9 mouse cellular contexts compared by ENCODE assay signal in genomic region chr13:48544391-48544790, GRCm38 (mm10). TPM values are rescaled to one million over a fixed set of nuclear protein-coding genes. Genes with fewer than 3 reads are reported as not detected.
A peak's percentile ranks its signal among the peaks of the same experiment; 100 is the strongest.
DNase-seq lines count a peak whose midpoint lies in the region; ATAC-seq lines count a peak whose summit lies in the region.
"Had no signal": no experiment of that assay in that cellular context is flagged by ENCODE, and none has a peak within 500 bp of the region (broad histone marks: within the 10 kb centered on the region; RNA-seq: fewer than 3 reads in every experiment).

No protein-coding gene starts in this region.

- no peaks in the 10 kb centered on the region for H3K36me3 ChIP-seq in lung, embryonic 16.5 days (ENCODE audit: control insufficient read depth, insufficient read depth, low read length)
- no peaks in the 10 kb centered on the region for H3K36me3 ChIP-seq in forebrain, embryonic 14.5 days (ENCODE audit: control insufficient read depth, insufficient read depth, low read length)
- H3K36me3 ChIP-seq in limb, embryonic 15.5 days: no peaks in the 10 kb centered on the region
- H3K36me3 ChIP-seq in stomach, embryonic 16.5 days (ENCODE audit: control insufficient read depth, insufficient read depth, low read length): no peaks in the 10 kb centered on the region

- peak overlapping the region; percentile 75 for H3K4me2 ChIP-seq in lung, embryonic 16.5 days (ENCODE audit: low read depth, low read length)
- H3K4me2 ChIP-seq in forebrain, embryonic 14.5 days (ENCODE audit: low read length): peak overlapping the region; percentile 76
- H3K4me2 ChIP-seq in limb, embryonic 15.5 days: peak overlapping the region; percentile 52
- peak overlapping the region; percentile 64 for H3K4me2 ChIP-seq in stomach, embryonic 16.5 days (ENCODE audit: low read depth, low read length)

- H3K9me3 ChIP-seq in lung, embryonic 16.5 days (ENCODE audit: control insufficient read depth, low read length): no peaks in the 10 kb centered on the region
- no peaks in the 10 kb centered on the region for H3K9me3 ChIP-seq in forebrain, embryonic 14.5 days (replicated peaks; ENCODE audit: control insufficient read depth, low read length)
- H3K9me3 ChIP-seq in limb, embryonic 15.5 days: no peaks in the 10 kb centered on the region
- no peaks in the 10 kb centered on the region for H3K9me3 ChIP-seq in stomach, embryonic 16.5 days (replicated peaks; ENCODE audit: control insufficient read depth, low read length)

- no peak overlapping the region for H3K9ac ChIP-seq in lung, embryonic 16.5 days (ENCODE audit: low read length)
- no peak overlapping the region for H3K9ac ChIP-seq in forebrain, embryonic 14.5 days (ENCODE audit: low read length)
- no peak overlapping the region for H3K9ac ChIP-seq in limb, embryonic 15.5 days
- no peak overlapping the region for H3K9ac ChIP-seq in stomach, embryonic 16.5 days (ENCODE audit: low read length)

- H3K27ac ChIP-seq in lung, embryonic 16.5 days (ENCODE audit: low read length): no peak overlapping the region
- H3K27ac ChIP-seq in forebrain, embryonic 14.5 days (ENCODE audit: low read depth, low read length): no peak overlapping the region
- 0 out of 2 replicates have a peak overlapping the region, but pooled peaks have one; percentile 38 for H3K27ac ChIP-seq in limb, embryonic 15.5 days
- no peak overlapping the region for H3K27ac ChIP-seq in stomach, embryonic 16.5 days (ENCODE audit: low read length)

- peaks cover 36% of the 10 kb centered on the region for H3K4me1 ChIP-seq in lung, embryonic 16.5 days (replicated peaks; ENCODE audit: control insufficient read depth, insufficient read depth, low read length)
- peaks cover 26% of the 10 kb centered on the region for H3K4me1 ChIP-seq in forebrain, embryonic 14.5 days (ENCODE audit: control insufficient read depth, insufficient read depth, low read length)
- H3K4me1 ChIP-seq in limb, embryonic 15.5 days: peaks cover 32% of the 10 kb centered on the region
- H3K4me1 ChIP-seq in stomach, embryonic 16.5 days (ENCODE audit: control insufficient read depth, insufficient read depth, low read length): peaks cover 31% of the 10 kb centered on the region

- ATAC-seq in lung, embryonic 16.5 days (ENCODE audit: low read depth): no peak
- no peak for ATAC-seq in forebrain, embryonic 14.5 days
- no peak for ATAC-seq in limb, embryonic 15.5 days (ENCODE audit: insufficient number of reproducible peaks, low FRiP score, low TSS enrichment, low read depth)
- no peak for ATAC-seq in stomach, embryonic 16.5 days (ENCODE audit: insufficient read depth, low FRiP score)

- DNase-seq in lung, postnatal 25 days (ENCODE audit: low spot score): no peak
- no peak for DNase-seq in forebrain, embryonic 14.5 days (ENCODE audit: low spot score)
- no peak for DNase-seq in embryo, embryonic 10 days (ENCODE audit: low spot score)
- no peak for DNase-seq in ovary, postnatal 36 days (ENCODE audit: low spot score)
- DNase-seq: lung, postnatal 36 days; thymus, adult 2 months had no signal

- H3K27me3 ChIP-seq in lung, embryonic 16.5 days (ENCODE audit: control insufficient read depth, insufficient read depth, low read depth, low read length): no peaks in the 10 kb centered on the region
- no peaks in the 10 kb centered on the region for H3K27me3 ChIP-seq in forebrain, embryonic 14.5 days (replicated peaks; ENCODE audit: control insufficient read depth, insufficient read depth, low read length)
- no peaks in the 10 kb centered on the region for H3K27me3 ChIP-seq in limb, embryonic 15.5 days
- no peaks in the 10 kb centered on the region for H3K27me3 ChIP-seq in stomach, embryonic 16.5 days (ENCODE audit: control insufficient read depth, insufficient read depth, low read length)

- H3K4me3 ChIP-seq in lung, embryonic 16.5 days (ENCODE audit: low read length): peak overlapping the region; percentile 93
- 0 out of 2 replicates have a peak overlapping the region, but pooled peaks have one; percentile 93 for H3K4me3 ChIP-seq in forebrain, embryonic 14.5 days (ENCODE audit: low read depth, low read length)
- H3K4me3 ChIP-seq in limb, embryonic 15.5 days: peak overlapping the region; percentile 92
- H3K4me3 ChIP-seq in stomach, embryonic 16.5 days (replicated peaks; ENCODE audit: low read length): peak overlapping the region; percentile 93

RNA-seq across cellular contexts. Expression of gene A830005F24Rik, which starts 31.0 kb away (rescaled TPM):
- polyA plus RNA-seq in lung, embryonic 16.5 days (2015; fragmentation: Nextera tagmentation; extraction: Ambion mirVana): 0.84 and 0.87 TPM in 2 replicates
- 2.8 and 3.4 TPM in 2 replicates for polyA plus RNA-seq in forebrain, embryonic 14.5 days (2014; fragmentation: Nextera tagmentation; extraction: Ambion mirVana)
- polyA plus RNA-seq in limb, embryonic 15.5 days (2015; fragmentation: Nextera tagmentation; extraction: Ambion mirVana): 1.8 and 2.6 TPM in 2 replicates
- 0.40 and 0.76 TPM in 2 replicates for polyA plus RNA-seq in stomach, embryonic 16.5 days (2015; fragmentation: Nextera tagmentation; extraction: Ambion mirVana)
- polyA plus RNA-seq: thymus, adult 2 months had no signal

RNA-seq across cellular contexts. Expression of gene Zfp169, which starts 31.1 kb away (rescaled TPM):
- 4.1 TPM in 2 replicates for polyA plus RNA-seq in lung, embryonic 16.5 days (2015; fragmentation: Nextera tagmentation; extraction: Ambion mirVana)
- 6.0 and 7.8 TPM in 2 replicates for polyA plus RNA-seq in forebrain, embryonic 14.5 days (2014; fragmentation: Nextera tagmentation; extraction: Ambion mirVana)
- polyA plus RNA-seq in limb, embryonic 15.5 days (2015; fragmentation: Nextera tagmentation; extraction: Ambion mirVana): 4.8 TPM in 2 replicates
- polyA plus RNA-seq in stomach, embryonic 16.5 days (2015; fragmentation: Nextera tagmentation; extraction: Ambion mirVana): 3.1 and 4.5 TPM in 2 replicates
